Mouse (Mus musculus): ENCODE results near the gene Atf7.

- no peak for TF ChIP-seq POLR2A (IDR thresholded peaks at IDR 0.05; ENCODE audit: low read depth, low read length)
- TF ChIP-seq CTCF (IDR thresholded peaks at IDR 0.05; ENCODE audit: extremely low read depth, insufficient read depth, insufficient read length, insufficient replicate concordance), result no peak
Observed at GRCm38 (mm10) chr15:102533926-102534325, 91.3 kb downstream of the Atf7 start.
